Mouse (Mus musculus) stomach, postnatal 0 days (tissue): ENCODE data around the gene Myh7b. TPM values are rescaled to one million over a fixed set of nuclear protein-coding genes. Genes with fewer than 3 reads are reported as not detected.

ENCODE experiments used
- ATAC-seq: fragments of 200-750 bp; cut with Nextera tagmentation; 2 replicates; pipeline ENCODE4 v1.8.0; 2017; ENCODE audit not compliant: low FRiP score, low TSS enrichment
- DNase-seq: peaks from one replicate; pipeline ENCODE4 v3.0.0-alpha.2; 2016; ENCODE audit warnings: low spot score
- H3K27ac ChIP-seq: fragments of 300-500 bp; sonication (generic); replicated peaks from 2 replicates; pipeline ENCODE4 v1.5.1; 2014; ENCODE audit warnings: mild to moderate bottlenecking, control low read depth
- H3K27me3 ChIP-seq: fragments of 300-500 bp; sonication (generic); 2 replicates; pipeline ENCODE4 v1.6.1; 2014; ENCODE audit warnings: low read length; ENCODE audit not compliant: control insufficient read depth, insufficient read depth
- H3K36me3 ChIP-seq: fragments of 300-500 bp; sonication (generic); 2 replicates; pipeline ENCODE4 v1.6.1; 2014; ENCODE audit warnings: low read length, mixed read lengths; ENCODE audit not compliant: control insufficient read depth, insufficient read depth
- H3K4me1 ChIP-seq: fragments of 300-500 bp; sonication (generic); replicated peaks from 2 replicates; pipeline ENCODE4 v1.6.1; 2014; ENCODE audit warnings: antibody characterized with exemption; ENCODE audit not compliant: control insufficient read depth, insufficient read depth
- H3K4me2 ChIP-seq: fragments of 300-500 bp; sonication (generic); replicated peaks from 2 replicates; pipeline ENCODE4 v1.6.1; 2014; ENCODE audit warnings: low read depth, mild to moderate bottlenecking, control low read depth, moderate library complexity
- H3K4me3 ChIP-seq: fragments of 300-500 bp; sonication (generic); 2 replicates; pipeline ENCODE4 v1.5.1; 2014; ENCODE audit warnings: low read depth, low read length, control low read depth
- H3K9ac ChIP-seq: fragments of 300-500 bp; sonication (generic); 2 replicates; pipeline ENCODE4 v1.6.1; 2014; ENCODE audit warnings: mild to moderate bottlenecking, low read length, control low read depth, mixed read lengths
- H3K9me3 ChIP-seq: fragments of 300-500 bp; sonication (generic); 2 replicates; pipeline ENCODE4 v1.6.1; 2016; ENCODE audit warnings: low read length; ENCODE audit not compliant: control insufficient read depth
- CTCF ChIP-seq: IDR thresholded peaks from 2 replicates; pipeline ENCODE4 v1.5.1; 2016; ENCODE audit warnings: antibody characterized with exemption, low read depth, mild to moderate bottlenecking, moderate library complexity
- EP300 ChIP-seq: optimal IDR thresholded peaks from 2 replicates; pipeline ENCODE3; 2016; ENCODE audit warnings: antibody characterized with exemption
- WGBS: fragments of 180-500 bp; shearing (Covaris S2); extraction: QIAGEN DNeasy Blood & Tissue Kit; methylation state at CpG from one replicate; pipeline ENCODE4 v1.1.7; 2014; 5-methylcytosine and 5-hydroxymethylcytosine counted together
- polyA plus RNA-seq: library from polyadenylated mRNA; unstranded; fragments of >200 nt; fragmentation: Nextera tagmentation; extraction: Ambion mirVana; gene quantifications from 2 replicates; pipeline ENCODE4 v1.2.1, GENCODE M21; 2015

The Myh7b gene
- polyA plus RNA-seq, 1 experiment from 2014 or later, result 0.05 TPM

GRCm38 (mm10) chr2:155640656-155641055, 29.6 kb downstream of the Myh7b start:
- peaks cover 52% of the 10 kb centered on the region for H3K36me3 ChIP-seq

GRCm38 (mm10) chr2:155641540-155642472, 30.8 kb downstream of the Myh7b start:
- Histone ChIP-seq H3K36me3 (peaks cover 54% of the 10 kb centered on the region), H3K4me1 (no peaks in the 10 kb centered on the region), H3K27me3 (no peaks in the 10 kb centered on the region), H3K4me3 (no peak overlapping the region), H3K9ac (no peak overlapping the region), H3K4me2 (no peak overlapping the region), H3K27ac (no peak overlapping the region), H3K9me3 (no peaks in the 10 kb centered on the region)
- TF ChIP-seq CTCF, result no peak
- TF ChIP-seq EP300, result no peak
- 78% methylated on average over 18 of the region's 18 CpGs for WGBS
- ATAC-seq (peak; percentile 57), DNase-seq (peak; percentile 63)

More at GRCm38 (mm10) chr2:155640656-155641055, 29.6 kb downstream of the Myh7b start:
- TF ChIP-seq CTCF (no peak), EP300 (no peak)
- no peak for DNase-seq
- no peaks in the 10 kb centered on the region for H3K27me3 ChIP-seq
- 86% methylated on average over 6 of the region's 6 CpGs for WGBS
- H3K4me1 ChIP-seq, result no peaks in the 10 kb centered on the region
- H3K4me3 ChIP-seq, result no peak overlapping the region
- H3K9ac ChIP-seq, result no peak overlapping the region
- no peaks in the 10 kb centered on the region for H3K9me3 ChIP-seq
- no peak overlapping the region for H3K4me2 ChIP-seq
- no peak overlapping the region for H3K27ac ChIP-seq
- ATAC-seq, result no peak

GRCm38 (mm10) chr2:155645746-155646145, 34.7 kb downstream of the Myh7b start:
- ATAC-seq, result no peak
- Histone ChIP-seq H3K36me3 (peaks cover 38% of the 10 kb centered on the region), H3K9me3 (no peaks in the 10 kb centered on the region), H3K4me1 (no peaks in the 10 kb centered on the region), H3K9ac (no peak overlapping the region), H3K4me3 (no peak overlapping the region), H3K27ac (no peak overlapping the region), H3K27me3 (no peaks in the 10 kb centered on the region), H3K4me2 (no peak overlapping the region)
- WGBS, result 91% methylated on average over 7 of the region's 7 CpGs
- TF ChIP-seq CTCF (no peak), EP300 (no peak)
- no peak for DNase-seq

DNA sequence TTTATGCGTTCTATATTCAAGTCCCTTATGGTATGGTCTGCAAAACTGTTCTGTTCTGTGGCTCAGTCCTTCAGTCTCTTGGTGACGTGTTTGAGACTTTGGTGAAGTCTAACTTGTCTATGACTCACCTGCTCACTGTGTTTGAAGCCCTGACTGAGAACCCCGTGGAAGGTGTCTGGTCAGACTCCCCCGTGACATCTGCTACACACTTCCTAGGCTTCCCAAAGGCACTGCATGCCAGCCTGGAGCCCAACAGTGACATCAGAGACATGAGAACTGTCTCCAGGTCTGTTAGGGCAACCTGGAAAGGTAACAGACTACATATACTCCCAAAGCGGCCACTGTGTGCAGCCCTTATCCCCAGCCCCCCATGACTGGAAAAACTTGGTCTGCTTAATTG, 41.6 kb downstream of the Myh7b start:
- TF ChIP-seq EP300 (no peak), CTCF (no peak)
- H3K36me3 ChIP-seq, result peaks cover 49% of the 10 kb centered on the region

DNA sequence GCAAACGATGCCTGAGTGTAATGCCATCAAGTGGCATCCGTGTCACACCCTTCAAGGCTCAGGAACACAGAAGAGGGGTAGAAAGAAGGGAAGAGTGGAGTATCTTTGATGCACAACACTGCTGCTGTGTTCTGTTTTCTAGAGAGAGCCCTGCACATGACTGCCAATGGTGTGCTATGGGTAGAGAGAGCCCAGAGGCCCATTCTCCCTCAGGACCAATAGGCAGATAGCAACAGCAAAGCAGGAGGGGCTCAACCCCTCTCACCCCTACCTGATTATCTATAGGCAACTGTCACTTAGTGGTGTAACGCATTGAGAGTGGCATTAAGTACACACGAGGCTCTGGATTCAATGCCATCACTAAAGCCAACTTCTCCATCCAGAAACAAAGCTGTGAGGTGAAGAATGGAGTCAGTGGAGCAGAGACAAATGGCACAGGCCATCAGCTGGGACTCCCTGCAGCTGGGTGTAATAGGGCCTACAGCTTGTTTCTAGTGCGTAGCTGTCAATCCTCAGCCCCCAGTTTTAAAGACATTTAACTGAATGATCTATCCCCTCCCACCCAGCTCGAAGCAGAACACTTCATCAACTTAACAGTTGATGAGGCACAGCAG, 44.9 kb downstream of the Myh7b start:
- H3K4me2 ChIP-seq, result no peak overlapping the region
- no peaks in the 10 kb centered on the region for H3K4me1 ChIP-seq
- 85% methylated on average over 6 of the region's 6 CpGs for WGBS
- no peak overlapping the region for H3K4me3 ChIP-seq
- no peak for TF ChIP-seq EP300
- TF ChIP-seq CTCF, result no peak
- no peak for ATAC-seq
- H3K27me3 ChIP-seq, result no peaks in the 10 kb centered on the region
- DNase-seq, result no peak
- no peaks in the 10 kb centered on the region for H3K9me3 ChIP-seq
- no peak overlapping the region for H3K9ac ChIP-seq
- H3K27ac ChIP-seq, result no peak overlapping the region
- H3K36me3 ChIP-seq, result peaks cover 45% of the 10 kb centered on the region

More for the DNA sequence above, 41.6 kb downstream of the Myh7b start:
- Histone ChIP-seq H3K4me3 (no peak overlapping the region), H3K27ac (no peak overlapping the region), H3K9ac (no peak overlapping the region), H3K9me3 (no peaks in the 10 kb centered on the region), H3K4me2 (no peak overlapping the region), H3K27me3 (no peaks in the 10 kb centered on the region), H3K4me1 (no peaks in the 10 kb centered on the region)
- ATAC-seq, result no peak
- 87% methylated on average over 5 of the region's 5 CpGs for WGBS
- no peak for DNase-seq

- Histone ChIP-seq H3K9ac (no peak overlapping the region), H3K4me1 (no peaks in the 10 kb centered on the region), H3K27me3 (no peaks in the 10 kb centered on the region), H3K4me2 (no peak overlapping the region), H3K36me3 (peaks cover 24% of the 10 kb centered on the region), H3K27ac (no peak overlapping the region), H3K4me3 (no peak overlapping the region), H3K9me3 (no peaks in the 10 kb centered on the region)
- TF ChIP-seq EP300 (no peak), CTCF (no peak)
- 94% methylated on average over 5 of the region's 5 CpGs for WGBS
- DNase-seq (no peak), ATAC-seq (no peak)
Observed at GRCm38 (mm10) chr2:155662390-155662789, 51.4 kb downstream of the Myh7b start.
